ENCODE assay signal across 9 mouse cellular contexts in genomic region chrX:138914777-138915114, GRCm38 (mm10). TPM values are rescaled to one million over a fixed set of nuclear protein-coding genes. Genes with fewer than 3 reads are reported as not detected.
DNase-seq lines count a peak whose midpoint lies in the region; ATAC-seq and TF ChIP-seq lines count a peak whose summit lies in the region.
"Had no signal": no experiment of that assay in that cellular context is flagged by ENCODE, and none has a peak within 500 bp of the region (broad histone marks: within the 10 kb centered on the region; RNA-seq: fewer than 3 reads in every experiment).

No protein-coding gene starts in this region.

- peak overlapping the region; percentile 53 for H3K4me2 ChIP-seq in kidney, embryonic 14.5 days (replicated peaks; ENCODE audit: low read depth, low read length)
- H3K4me2 ChIP-seq in intestine, embryonic 16.5 days (ENCODE audit: low read depth, low read length) = peak overlapping the region; percentile 73
- peak overlapping the region; percentile 27 for H3K4me2 ChIP-seq in myocyte (ENCODE audit: low read depth)

- peak overlapping the region; percentile 31; the same call in 1 of the 2 replicates for H3K9ac ChIP-seq in kidney, embryonic 14.5 days (ENCODE audit: low read depth, low read length)
- peak overlapping the region; percentile 55 for H3K9ac ChIP-seq in intestine, embryonic 16.5 days (ENCODE audit: low read depth, low read length)

- no peak overlapping the region for H3ac ChIP-seq in myocyte (ENCODE audit: control insufficient read depth, insufficient read length)

- 36% methylated on average over 12 of the region's 12 CpGs for WGBS in kidney, embryonic 14.5 days
- 38% methylated on average over 12 of the region's 12 CpGs for WGBS in forebrain, embryonic 10.5 days
- 28% methylated on average over 12 of the region's 12 CpGs for WGBS in intestine, embryonic 16.5 days

- H3K4me3 ChIP-seq in kidney, embryonic 14.5 days (ENCODE audit: low read length) = peak overlapping the region; percentile 46
- peak overlapping the region; percentile 58 for H3K4me3 ChIP-seq in forebrain, embryonic 10.5 days
- H3K4me3 ChIP-seq in intestine, embryonic 16.5 days (ENCODE audit: low read length) = peak overlapping the region; percentile 48
- no peak overlapping the region for H3K4me3 ChIP-seq in myocyte
- no peak overlapping the region for H3K4me3 ChIP-seq in layer of hippocampus, adult 2 months

- peak; percentile 7; the same call in 1 of the 2 replicates for ATAC-seq in kidney, embryonic 14.5 days (ENCODE audit: low FRiP score, low TSS enrichment)
- peak; percentile 42; the same call in 1 of the 2 replicates for ATAC-seq in intestine, embryonic 16.5 days

- no peaks in the 10 kb centered on the region for H3K9me3 ChIP-seq in kidney, embryonic 14.5 days (ENCODE audit: control insufficient read depth, low read length)
- no peaks in the 10 kb centered on the region for H3K9me3 ChIP-seq in forebrain, embryonic 10.5 days
- no peaks in the 10 kb centered on the region for H3K9me3 ChIP-seq in intestine, embryonic 16.5 days (ENCODE audit: control insufficient read depth, low read length)

- TF ChIP-seq CTCF in layer of hippocampus, adult 2 months (conservative IDR thresholded peaks at IDR 0.05) = no peak

- DNase-seq in kidney, adult 11 months = no peak
- no peak for DNase-seq in forebrain, embryonic 10.5 days (ENCODE audit: extremely low spot score, low spot score)
- DNase-seq in layer of hippocampus, adult 2 months (ENCODE audit: low spot score in 2 of 2) = no peak
- no peak for DNase-seq in layer of hippocampus, adult 11-12 months (ENCODE audit: low spot score)
- no peak for DNase-seq in layer of hippocampus, adult 9-11 months
- DNase-seq: right cerebral cortex, postnatal 4 days had no signal

- no peaks in the 10 kb centered on the region for H3K79me2 ChIP-seq in myocyte (ENCODE audit: control insufficient read depth, insufficient read depth)

- TF ChIP-seq POLR2A in myocyte (IDR thresholded peaks at IDR 0.05; ENCODE audit: insufficient read length, low read depth) = no peak

- H3K4me1 ChIP-seq in kidney, embryonic 14.5 days (ENCODE audit: control insufficient read depth, insufficient read depth, low read length) = no peaks in the 10 kb centered on the region
- no peaks in the 10 kb centered on the region for H3K4me1 ChIP-seq in forebrain, embryonic 10.5 days
- H3K4me1 ChIP-seq in intestine, embryonic 16.5 days (ENCODE audit: control insufficient read depth, insufficient read depth, low read length) = no peaks in the 10 kb centered on the region

- H3K27me3 ChIP-seq in kidney, embryonic 14.5 days (ENCODE audit: control insufficient read depth, insufficient read depth, low read length) = no peaks in the 10 kb centered on the region
- peaks cover 67% of the 10 kb centered on the region for H3K27me3 ChIP-seq in forebrain, embryonic 10.5 days (ENCODE audit: poor library complexity, severe bottlenecking)
- H3K27me3 ChIP-seq in intestine, embryonic 16.5 days (replicated peaks; ENCODE audit: control insufficient read depth, insufficient read depth, low read length) = peaks cover 5% of the 10 kb centered on the region; the same call in 1 of the 2 replicates
- H3K27me3 ChIP-seq in myocyte (ENCODE audit: control insufficient read depth, insufficient read depth, insufficient read length) = no peaks in the 10 kb centered on the region

- no peaks in the 10 kb centered on the region for H3K36me3 ChIP-seq in kidney, embryonic 14.5 days (ENCODE audit: control insufficient read depth, insufficient read depth, low read length)
- no peaks in the 10 kb centered on the region for H3K36me3 ChIP-seq in forebrain, embryonic 10.5 days (replicated peaks)
- H3K36me3 ChIP-seq in intestine, embryonic 16.5 days (ENCODE audit: control insufficient read depth, insufficient read depth, low read length) = no peaks in the 10 kb centered on the region
- no peaks in the 10 kb centered on the region for H3K36me3 ChIP-seq in myocyte (ENCODE audit: control insufficient read depth, insufficient read depth)

- H3K27ac ChIP-seq in kidney, embryonic 14.5 days (ENCODE audit: low read depth, low read length) = no peak overlapping the region
- H3K27ac ChIP-seq in forebrain, embryonic 10.5 days = 0 out of 2 replicates have a peak overlapping the region, but pooled peaks have one; percentile 25
- H3K27ac ChIP-seq in intestine, embryonic 16.5 days (ENCODE audit: low read length) = no peak overlapping the region
- H3K27ac ChIP-seq in layer of hippocampus, adult 2 months = no peak overlapping the region

TF ChIP-seq in myocyte, 11 proteins besides CTCF, POLR2A, EP300 and RAD21:
- TF ChIP-seq POLR2AphosphoS2 (IDR thresholded peaks at IDR 0.05; ENCODE audit: insufficient read length, low read depth) = no peak
- TF ChIP-seq USF1 (IDR thresholded peaks at IDR 0.05; ENCODE audit: low read depth) = no peak
- TF ChIP-seq REST (IDR thresholded peaks at IDR 0.05; ENCODE audit: insufficient read depth, insufficient read length) = no peak
- TF ChIP-seq MYOG (IDR thresholded peaks at IDR 0.05; ENCODE audit: control insufficient read depth in 1 of 3, insufficient read depth in 1 of 3, insufficient read length in 2 of 3, low read depth in 2 of 3) = no peak
- no peak for TF ChIP-seq MAX (IDR thresholded peaks at IDR 0.05; ENCODE audit: low read depth)
- no peak for TF ChIP-seq TCF3 (IDR thresholded peaks at IDR 0.05; ENCODE audit: insufficient read length, low read depth)
- TF ChIP-seq E2F4 (IDR thresholded peaks at IDR 0.05; ENCODE audit: insufficient read depth) = no peak

RNA-seq across cellular contexts. Expression of gene Nrk, which starts 0.5 kb away (rescaled TPM):
- polyA plus RNA-seq in kidney, embryonic 14.5 days (2014; fragmentation: Nextera tagmentation; extraction: Ambion mirVana) = 6.4 and 13.3 TPM in 2 replicates
- polyA plus RNA-seq in forebrain, embryonic 10.5 days (2016; fragmentation: Nextera tagmentation; extraction: Ambion mirVana) = 1.4 and 1.5 TPM in 2 replicates
- polyA plus RNA-seq in intestine, embryonic 16.5 days (2015; fragmentation: Nextera tagmentation; extraction: Ambion mirVana) = 7.6 and 8.5 TPM in 2 replicates
- polyA plus RNA-seq in myocyte (2012; fragmentation: generic; extraction: Trizol) = 0.07 TPM
- under 1 TPM in 1 of 2 experiments, not detected in 1; 0.05 TPM for total RNA-seq in layer of hippocampus, adult 2 months (2021)

Comparison
In these comparisons a context has a peak if more than half of its experiments do, and no peak if none do; other contexts are left out.
1. H3K4me3 ChIP-seq: peak in kidney, embryonic 14.5 days (single experiment), forebrain, embryonic 10.5 days (single experiment) and intestine, embryonic 16.5 days (single experiment); none in myocyte (single experiment) and layer of hippocampus, adult 2 months (single experiment).
2. Peak in every context shown above with its lines, with median percentiles within 50 percentile points of each other: H3K4me2 ChIP-seq.